Mouse (Mus musculus): ENCODE measurements at regions not wholly inside any gene's neighbourhood (a gene's known extent, or its start where the extent isn't known, plus 50 kb on each side); places are given as distances from the start of the nearest gene placed in this dataset.

DNA sequence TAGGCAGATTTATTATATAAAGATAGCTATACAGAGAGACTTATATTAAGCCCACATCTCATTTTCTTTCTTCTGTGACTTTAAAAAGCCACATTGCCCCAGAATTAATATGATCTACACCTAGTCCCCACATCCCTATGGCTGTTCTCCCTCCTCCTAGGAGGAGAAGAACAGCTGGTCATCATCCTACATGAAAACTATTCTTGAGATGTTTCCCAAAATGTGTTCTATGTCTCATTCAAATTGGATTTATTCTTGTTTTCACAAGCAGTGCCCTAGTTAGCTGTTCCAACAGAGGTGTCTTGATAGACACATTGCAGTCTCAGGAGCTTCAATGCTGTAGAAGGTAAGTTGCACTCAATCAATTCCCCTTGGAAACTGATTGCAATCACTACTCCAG lies 429.1 kb upstream of the Brinp1 start:
- H3K27me3 ChIP-seq (ENCODE audit: insufficient read depth, low read length) = no peaks in the 10 kb centered on the region
- H3K4me3 ChIP-seq (replicated peaks; ENCODE audit: low read length) = no peak overlapping the region
- H3K9me3 ChIP-seq (ENCODE audit: low read length) = no peaks in the 10 kb centered on the region
- no peaks in the 10 kb centered on the region for H3K4me1 ChIP-seq (replicated peaks; ENCODE audit: low read depth, low read length)
- H3K36me3 ChIP-seq (ENCODE audit: insufficient read depth, low read length) = no peaks in the 10 kb centered on the region
- no peak for TF ChIP-seq POU5F1 (IDR thresholded peaks at IDR 0.05; ENCODE audit: borderline replicate concordance, low read length)
- TF ChIP-seq CTCF (conservative IDR thresholded peaks at IDR 0.05; ENCODE audit: low read length) = no peak

DNA sequence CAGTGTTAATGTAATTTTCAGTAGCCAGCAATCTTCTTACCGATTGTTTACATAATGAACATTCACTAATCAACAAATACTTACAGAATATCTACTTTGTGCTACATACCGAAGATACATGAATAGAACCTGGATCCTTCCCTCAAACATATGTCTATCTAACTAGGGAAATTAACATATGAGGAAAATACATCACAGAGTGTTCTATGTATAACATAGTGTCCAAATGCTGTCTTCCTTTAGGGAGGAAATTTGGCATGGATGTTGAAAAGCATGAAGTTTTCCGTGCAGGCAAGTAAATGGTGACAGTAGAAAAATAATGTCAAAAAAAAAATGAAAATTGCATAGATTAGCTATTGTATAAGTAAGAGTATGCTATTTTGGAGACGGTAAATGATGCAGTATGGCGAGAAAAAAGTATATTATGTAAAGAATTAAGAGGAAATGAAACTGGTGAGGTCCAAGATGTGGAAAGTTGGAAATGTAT lies 392.8 kb upstream of the Brinp1 start:
- Histone ChIP-seq H3K27me3 (ENCODE audit: insufficient read depth, low read length) (no peaks in the 10 kb centered on the region), H3K9me3 (ENCODE audit: low read length) (no peaks in the 10 kb centered on the region), H3K4me3 (replicated peaks; ENCODE audit: low read length) (no peak overlapping the region), H3K4me1 (replicated peaks; ENCODE audit: low read depth, low read length) (no peaks in the 10 kb centered on the region), H3K36me3 (ENCODE audit: insufficient read depth, low read length) (no peaks in the 10 kb centered on the region)
- TF ChIP-seq CTCF (conservative IDR thresholded peaks at IDR 0.05; ENCODE audit: low read length) (no peak), NANOG (IDR thresholded peaks at IDR 0.05; ENCODE audit: borderline replicate concordance, low read length) (no peak), POU5F1 (IDR thresholded peaks at IDR 0.05; ENCODE audit: borderline replicate concordance, low read length) (no peak)

DNA sequence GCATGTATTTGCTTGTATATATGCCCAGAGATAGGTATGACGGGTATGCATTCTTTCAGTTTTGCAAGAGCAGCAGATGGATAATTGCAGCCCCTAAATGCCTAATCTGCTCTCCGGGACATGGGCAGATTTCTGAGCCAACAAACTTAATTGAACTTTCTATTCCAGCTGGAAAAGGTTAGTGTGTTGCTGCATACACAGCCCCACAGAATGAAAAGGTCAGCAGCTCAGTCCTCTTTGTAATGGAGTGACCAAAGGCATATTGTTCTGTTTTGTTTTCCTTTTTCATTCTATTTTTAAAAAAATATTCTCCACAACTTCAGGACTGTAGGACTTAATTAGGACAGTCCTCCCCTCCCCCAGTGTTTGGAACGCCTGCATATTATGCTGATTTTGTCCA lies 373.4 kb upstream of the Brinp1 start:
- no peaks in the 10 kb centered on the region for H3K27me3 ChIP-seq (ENCODE audit: insufficient read depth, low read length)
- no peaks in the 10 kb centered on the region for H3K36me3 ChIP-seq (ENCODE audit: insufficient read depth, low read length)
- H3K4me1 ChIP-seq (replicated peaks; ENCODE audit: low read depth, low read length) = no peaks in the 10 kb centered on the region
- TF ChIP-seq NANOG (IDR thresholded peaks at IDR 0.05; ENCODE audit: borderline replicate concordance, low read length) (no peak), CTCF (conservative IDR thresholded peaks at IDR 0.05; ENCODE audit: low read length) (no peak), POU5F1 (IDR thresholded peaks at IDR 0.05; ENCODE audit: borderline replicate concordance, low read length) (no peak)
- H3K9me3 ChIP-seq (ENCODE audit: low read length) = no peaks in the 10 kb centered on the region
- no peak overlapping the region for H3K4me3 ChIP-seq (replicated peaks; ENCODE audit: low read length)

Measured in E14TG2a.4 (cell line).